In genomic region chr1:82294102-82294501, GRCm38 (mm10) we compare ENCODE assay signal across 8 mouse cellular contexts. TPM values are rescaled to one million over a fixed set of nuclear protein-coding genes. Genes with fewer than 3 reads are reported as not detected.
DNase-seq lines count a peak whose midpoint lies in the region; ATAC-seq and TF ChIP-seq lines count a peak whose summit lies in the region.

No protein-coding gene starts in this region.

- H3K36me3 ChIP-seq in embryonic facial prominence, embryonic 11.5 days (replicated peaks; ENCODE audit: control insufficient read depth, insufficient read depth, low read depth, low read length): peaks cover under 1% of the 10 kb centered on the region
- H3K36me3 ChIP-seq in embryonic facial prominence, embryonic 10.5 days (replicated peaks): peaks cover 5% of the 10 kb centered on the region
- H3K36me3 ChIP-seq in liver, adult 2 months (ENCODE audit: control insufficient read depth, insufficient read depth, low read length): no peaks in the 10 kb centered on the region

- TF ChIP-seq POLR2A in liver, adult 2 months (IDR thresholded peaks at IDR 0.05; ENCODE audit: extremely low read depth, insufficient read depth, low read length): no peak

- no peak overlapping the region for H3K4me2 ChIP-seq in embryonic facial prominence, embryonic 11.5 days (ENCODE audit: low read depth, low read length)

- peak; percentile 71 for DNase-seq in embryonic facial prominence, embryonic 11.5 days (ENCODE audit: low spot score)
- no peak for DNase-seq in embryonic facial prominence, embryonic 10.5 days (ENCODE audit: low spot score)
- DNase-seq in liver, adult 2 months (ENCODE audit: extremely low read depth, low read depth, low spot score): peak; percentile 64
- DNase-seq in liver: no peak
- peak; percentile 33 for DNase-seq in T-cell, adult 2 months (ENCODE audit: low spot score)
- DNase-seq in induced T-regulatory cell, adult 2 months (ENCODE audit: low read depth): peak; percentile 63
- DNase-seq in thymus, postnatal 4 days: no peak

- H3K27ac ChIP-seq in embryonic facial prominence, embryonic 11.5 days (replicated peaks; ENCODE audit: low read depth, low read length): no peak overlapping the region
- no peak overlapping the region for H3K27ac ChIP-seq in embryonic facial prominence, embryonic 10.5 days (replicated peaks)
- no peak overlapping the region for H3K27ac ChIP-seq in liver, adult 2 months (replicated peaks; ENCODE audit: insufficient read depth, low read depth, low read length)

- peak; percentile 29; the same call in 1 of the 2 replicates for TF ChIP-seq CTCF in liver, adult 2 months (IDR thresholded peaks at IDR 0.05; ENCODE audit: low read depth, low read length)

- ATAC-seq in embryonic facial prominence, embryonic 11.5 days (replicated peaks; ENCODE audit: insufficient number of reproducible peaks, low FRiP score, low TSS enrichment, low read depth): no peak
- ATAC-seq in frontal cortex, adult (ENCODE audit: low TSS enrichment): no peak

- H3K27me3 ChIP-seq in embryonic facial prominence, embryonic 11.5 days (ENCODE audit: control insufficient read depth, insufficient read depth, low read length): no peaks in the 10 kb centered on the region
- H3K27me3 ChIP-seq in embryonic facial prominence, embryonic 10.5 days (replicated peaks; ENCODE audit: low read depth, poor library complexity, severe bottlenecking): peaks cover 6% of the 10 kb centered on the region; the same call in 1 of the 2 replicates
- H3K27me3 ChIP-seq in liver, adult 2 months (ENCODE audit: control insufficient read depth, insufficient read depth, low read length): no peaks in the 10 kb centered on the region

- H3K4me3 ChIP-seq in embryonic facial prominence, embryonic 11.5 days (ENCODE audit: low read depth, low read length): no peak overlapping the region
- H3K4me3 ChIP-seq in embryonic facial prominence, embryonic 10.5 days: no peak overlapping the region
- no peak overlapping the region for H3K4me3 ChIP-seq in liver, adult 2 months (ENCODE audit: insufficient read depth, low read depth, low read length)

- peaks cover 11% of the 10 kb centered on the region for H3K79me2 ChIP-seq in liver, adult 2 months (ENCODE audit: control insufficient read depth, insufficient read depth, low read length)

- no peak overlapping the region for H3K9ac ChIP-seq in embryonic facial prominence, embryonic 11.5 days (replicated peaks; ENCODE audit: low read length)
- H3K9ac ChIP-seq in liver, adult 2 months (ENCODE audit: low read depth, low read length): no peak overlapping the region

- 12% methylated on average over 6 of the region's 6 CpGs for WGBS in embryonic facial prominence, embryonic 11.5 days
- WGBS in embryonic facial prominence, embryonic 10.5 days: 14% methylated on average over 6 of the region's 6 CpGs
- 4% methylated on average over 6 of the region's 6 CpGs for WGBS in liver, adult 2 months

- no peaks in the 10 kb centered on the region for H3K4me1 ChIP-seq in embryonic facial prominence, embryonic 11.5 days (ENCODE audit: control insufficient read depth, insufficient read depth, low read length)
- peaks cover 34% of the 10 kb centered on the region for H3K4me1 ChIP-seq in embryonic facial prominence, embryonic 10.5 days
- H3K4me1 ChIP-seq in liver, adult 2 months (ENCODE audit: control insufficient read depth, insufficient read depth, low read length): peaks cover 10% of the 10 kb centered on the region

- no peaks in the 10 kb centered on the region for H3K9me3 ChIP-seq in embryonic facial prominence, embryonic 11.5 days (replicated peaks; ENCODE audit: control insufficient read depth, low read length)
- no peaks in the 10 kb centered on the region for H3K9me3 ChIP-seq in embryonic facial prominence, embryonic 10.5 days

RNA-seq across cellular contexts. Expression of gene Irs1, which starts 2.9 kb away (rescaled TPM):
- polyA plus RNA-seq in embryonic facial prominence, embryonic 11.5 days (2014; fragmentation: Nextera tagmentation; extraction: Ambion mirVana): 7.9 and 8.3 TPM in 2 replicates
- polyA plus RNA-seq in embryonic facial prominence, embryonic 10.5 days (2016; fragmentation: Nextera tagmentation; extraction: Ambion mirVana): 7.9 and 8.9 TPM in 2 replicates
- total RNA-seq in liver, adult 2 months (2014; rRNA removed): 7.6 and 13.3 TPM in 2 replicates
- polyA plus RNA-seq in liver, adult 2 months (2012; rRNA removed): 8.2 TPM in 2 replicates

RNA-seq across cellular contexts. Expression of gene Rhbdd1, which starts 22.1 kb away (rescaled TPM):
- 6.7 and 6.9 TPM in 2 replicates for polyA plus RNA-seq in embryonic facial prominence, embryonic 11.5 days (2014; fragmentation: Nextera tagmentation; extraction: Ambion mirVana)
- polyA plus RNA-seq in embryonic facial prominence, embryonic 10.5 days (2016; fragmentation: Nextera tagmentation; extraction: Ambion mirVana): 8.9 and 10.1 TPM in 2 replicates
- total RNA-seq in liver, adult 2 months (2014; rRNA removed): 10.9 and 12.1 TPM in 2 replicates
- 10.9 and 11.4 TPM in 2 replicates for polyA plus RNA-seq in liver, adult 2 months (2012; rRNA removed)

Comparison
In these comparisons a context has a peak if more than half of its experiments do, and no peak if none do; other contexts are left out.
1. DNase-seq: peak in embryonic facial prominence, embryonic 11.5 days (single experiment), liver, adult 2 months (single experiment), T-cell, adult 2 months (single experiment) and induced T-regulatory cell, adult 2 months (single experiment); none in embryonic facial prominence, embryonic 10.5 days (single experiment), liver (single experiment) and thymus, postnatal 4 days (single experiment).